12 mouse cellular contexts compared by ENCODE assay signal in the genomic region with DNA sequence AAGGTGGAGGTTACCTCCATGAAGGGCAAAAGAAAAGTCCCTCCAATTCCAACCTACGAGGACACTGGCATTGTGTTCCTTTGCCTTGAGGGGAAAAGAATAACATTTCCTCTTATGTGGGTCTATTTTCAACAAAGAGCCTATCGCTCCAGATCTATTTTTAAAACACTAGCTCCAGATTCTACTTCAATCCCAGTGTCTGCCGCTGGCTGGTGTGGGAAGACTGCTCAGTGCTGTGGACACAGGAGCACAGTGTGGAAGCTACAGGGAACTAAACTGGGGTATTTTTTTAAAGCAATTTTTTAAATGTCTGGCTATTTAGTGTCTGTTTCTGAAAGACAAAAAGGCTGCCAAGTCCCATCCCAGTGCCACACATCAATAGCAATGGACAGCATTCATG. TPM values are rescaled to one million over a fixed set of nuclear protein-coding genes. Genes with fewer than 3 reads are reported as not detected.
A peak's percentile ranks its signal among the peaks of the same experiment; 100 is the strongest.
DNase-seq lines count a peak whose midpoint lies in the region; ATAC-seq lines count a peak whose summit lies in the region.
"Had no signal": no experiment of that assay in that cellular context is flagged by ENCODE, and none has a peak within 500 bp of the region (broad histone marks: within the 10 kb centered on the region; RNA-seq: fewer than 3 reads in every experiment).

No protein-coding gene starts in this region.

- DNase-seq in heart, adult 9 months (ENCODE audit: low spot score in 2 of 2): no peak
- DNase-seq in lung, postnatal 25 days (ENCODE audit: low spot score): no peak
- peak; percentile 60 for DNase-seq in telencephalon, adult 2 months (ENCODE audit: low read depth, low spot score)
- DNase-seq in Muller cell, postnatal 12 days (ENCODE audit: inconsistent ontology term): no peak
- DNase-seq: cerebellum, adult 2 months; kidney, adult 9 months; thymus, postnatal 14 days had no signal

- H3K4me1 ChIP-seq in heart, embryonic 14.5 days (ENCODE audit: control insufficient read depth in 2 of 2, insufficient read depth in 2 of 2, low read length in 2 of 2): peaks cover 30 to 55% of the 10 kb centered on the region in 2 experiments
- H3K4me1 ChIP-seq in lung, embryonic 16.5 days (replicated peaks; ENCODE audit: control insufficient read depth, insufficient read depth, low read length): no peaks in the 10 kb centered on the region
- peaks cover 10% of the 10 kb centered on the region for H3K4me1 ChIP-seq in limb, embryonic 13.5 days

- no peaks in the 10 kb centered on the region for H3K27me3 ChIP-seq in heart, embryonic 14.5 days (ENCODE audit: control insufficient read depth, insufficient read depth, low read length)
- no peaks in the 10 kb centered on the region for H3K27me3 ChIP-seq in lung, embryonic 16.5 days (ENCODE audit: control insufficient read depth, insufficient read depth, low read depth, low read length)
- no peaks in the 10 kb centered on the region for H3K27me3 ChIP-seq in limb, embryonic 13.5 days
- H3K27me3 ChIP-seq: neural tube, embryonic 13.5 days had no signal

- no peak overlapping the region for H3K4me3 ChIP-seq in heart, embryonic 14.5 days (ENCODE audit: control insufficient read depth in 1 of 2, insufficient read depth in 1 of 2, low read depth in 1 of 2, low read length in 2 of 2)
- no peak overlapping the region for H3K4me3 ChIP-seq in lung, embryonic 16.5 days (ENCODE audit: low read length)
- no peak overlapping the region for H3K4me3 ChIP-seq in limb, embryonic 13.5 days
- H3K4me3 ChIP-seq: neural tube, embryonic 13.5 days had no signal

- no peaks in the 10 kb centered on the region for H3K36me3 ChIP-seq in heart, embryonic 14.5 days (ENCODE audit: control insufficient read depth, insufficient read depth, low read length)
- no peaks in the 10 kb centered on the region for H3K36me3 ChIP-seq in lung, embryonic 16.5 days (ENCODE audit: control insufficient read depth, insufficient read depth, low read length)
- no peaks in the 10 kb centered on the region for H3K36me3 ChIP-seq in limb, embryonic 13.5 days

- ATAC-seq in heart, embryonic 14.5 days (ENCODE audit: insufficient number of reproducible peaks, insufficient read depth, low FRiP score, low read depth): no peak
- ATAC-seq in lung, embryonic 16.5 days (ENCODE audit: low read depth): no peak
- ATAC-seq in limb, embryonic 13.5 days (ENCODE audit: low FRiP score, low read depth): no peak
- ATAC-seq: CD4-positive, CD25-positive, alpha-beta regulatory T cell, adult 4 months had no signal

- no peaks in the 10 kb centered on the region for H3K9me3 ChIP-seq in heart, embryonic 14.5 days (ENCODE audit: control insufficient read depth, low read length)
- no peaks in the 10 kb centered on the region for H3K9me3 ChIP-seq in lung, embryonic 16.5 days (ENCODE audit: control insufficient read depth, low read length)
- H3K9me3 ChIP-seq in limb, embryonic 13.5 days: no peaks in the 10 kb centered on the region
- H3K9me3 ChIP-seq: neural tube, embryonic 13.5 days had no signal

- peak overlapping the region; percentile 59 for H3K9ac ChIP-seq in heart, embryonic 14.5 days (ENCODE audit: low read length)
- H3K9ac ChIP-seq in lung, embryonic 16.5 days (ENCODE audit: low read length): no peak overlapping the region
- H3K9ac ChIP-seq in limb, embryonic 13.5 days: no peak overlapping the region
- H3K9ac ChIP-seq: neural tube, embryonic 13.5 days had no signal

- peak overlapping the region; percentile 18; the same call in 1 of the 2 replicates for H3K4me2 ChIP-seq in heart, embryonic 14.5 days (ENCODE audit: low read length)
- no peak overlapping the region for H3K4me2 ChIP-seq in lung, embryonic 16.5 days (ENCODE audit: low read depth, low read length)
- no peak overlapping the region for H3K4me2 ChIP-seq in limb, embryonic 13.5 days (replicated peaks)
- H3K4me2 ChIP-seq: neural tube, embryonic 13.5 days had no signal

- 9% methylated on average over 3 of the region's 3 CpGs for WGBS in heart, embryonic 14.5 days
- 59% methylated on average over 3 of the region's 3 CpGs for WGBS in lung, embryonic 16.5 days
- 73% methylated on average over 3 of the region's 3 CpGs for WGBS in limb, embryonic 13.5 days

- H3K27ac ChIP-seq in heart, embryonic 14.5 days (replicated peaks in 1 of 2; ENCODE audit: control insufficient read depth in 1 of 2, insufficient read depth in 1 of 2, low read depth in 2 of 2, low read length in 2 of 2): peak overlapping the region; percentile 84 to 95
- peak overlapping the region; percentile 66 for H3K27ac ChIP-seq in lung, embryonic 16.5 days (ENCODE audit: low read length)
- H3K27ac ChIP-seq in limb, embryonic 13.5 days: peak overlapping the region; percentile 61; the same call in 1 of the 2 replicates
- H3K27ac ChIP-seq: neural tube, embryonic 13.5 days had no signal

RNA-seq across cellular contexts. Expression of a gene that starts 49.9 kb away (rescaled TPM):
- 51.4 and 58.2 TPM in 2 replicates for polyA plus RNA-seq in heart, embryonic 14.5 days (2014; fragmentation: Nextera tagmentation; extraction: Ambion mirVana)
- 35.8 TPM in 2 replicates for polyA plus RNA-seq in lung, embryonic 16.5 days (2015; fragmentation: Nextera tagmentation; extraction: Ambion mirVana)
- 69.7 and 76.0 TPM in 2 replicates for polyA plus RNA-seq in limb, embryonic 13.5 days (2015; fragmentation: Nextera tagmentation; extraction: Ambion mirVana)
